Mouse (Mus musculus) MEL (cell line): ENCODE measurements at regions not wholly inside any gene's neighbourhood (a gene's known extent, or its start where the extent isn't known, plus 50 kb on each side); places are given as distances from the start of the nearest gene placed in this dataset.

ENCODE experiments used
- DNase-seq: peaks from one replicate; pipeline ENCODE4 v3.0.0; 2011; ENCODE audit warnings: low read depth, low spot score
- H3K27ac ChIP-seq: 2 replicates; pipeline ENCODE4 v1.5.1; 2012; ENCODE audit warnings: low read depth, mild to moderate bottlenecking, control low read depth, low read length, moderate library complexity; ENCODE audit not compliant: control insufficient read depth
- H3K27me3 ChIP-seq, 2 experiments: fragments of 150-350 bp in 1 of 2; sonication (generic) in 1 of 2; 2 replicates each; pipeline ENCODE4 v1.6.1; 2012; ENCODE audit warnings: low read length in 2 of 2, mild to moderate bottlenecking in 2 of 2, improper control_type of control experiment in 1 of 2, moderate library complexity in 1 of 2; ENCODE audit not compliant: insufficient read depth in 2 of 2, control insufficient read depth in 1 of 2
- H3K36me3 ChIP-seq, 2 experiments: 2 replicates each; pipeline ENCODE4 v1.6.1; 2012 to 2014; ENCODE audit warnings: low read length in 2 of 2, improper control_type of control experiment in 1 of 2, inconsistent platforms in 1 of 2, mild to moderate bottlenecking in 1 of 2; ENCODE audit not compliant: insufficient read depth in 2 of 2, control insufficient read depth in 1 of 2
- H3K4me1 ChIP-seq, 2 experiments: fragments of 150-350 bp in 1 of 2; sonication (generic) in 1 of 2; 2 replicates each; pipeline ENCODE4 v1.6.1; 2012; ENCODE audit warnings: low read length in 2 of 2, improper control_type of control experiment in 1 of 2, mild to moderate bottlenecking in 1 of 2; ENCODE audit not compliant: insufficient read depth in 2 of 2, control insufficient read depth in 1 of 2
- H3K4me3 ChIP-seq, 2 experiments: fragments of 150-350 bp in 1 of 2; sonication (generic) in 1 of 2; 2 replicates each; pipeline ENCODE4 v1.5.1; 2012; ENCODE audit warnings: low read depth in 2 of 2, low read length in 2 of 2, mild to moderate bottlenecking in 2 of 2, moderate library complexity in 2 of 2, control low read depth in 1 of 2, improper control_type of control experiment in 1 of 2; ENCODE audit not compliant: control insufficient read depth in 1 of 2, insufficient read depth in 1 of 2
- H3K79me2 ChIP-seq: 2 replicates; pipeline ENCODE4 v1.6.1; 2012; ENCODE audit warnings: mild to moderate bottlenecking, low read length, moderate library complexity; ENCODE audit not compliant: control insufficient read depth, poor library complexity, insufficient read depth
- H3K9ac ChIP-seq: 2 replicates; pipeline ENCODE4 v1.6.1; 2012; ENCODE audit warnings: low read depth, mild to moderate bottlenecking, control low read depth, low read length, moderate library complexity; ENCODE audit not compliant: control insufficient read depth, poor library complexity, severe bottlenecking
- H3K9me3 ChIP-seq: fragments of 150-350 bp; sonication (generic); replicated peaks from 2 replicates; pipeline ENCODE4 v1.6.1; 2012; ENCODE audit warnings: mild to moderate bottlenecking, low read length, improper control_type of control experiment, moderate library complexity; ENCODE audit not compliant: insufficient read depth
- CHD2 ChIP-seq: IDR thresholded peaks from 2 replicates; pipeline ENCODE4 v1.6.1; 2011; ENCODE audit warnings: low read length, improper control_type of control experiment
- E2F4 ChIP-seq: IDR thresholded peaks from 2 replicates; pipeline ENCODE4 v1.6.1; 2011; ENCODE audit warnings: low read depth, low read length, improper control_type of control experiment, borderline replicate concordance
- ELF1 ChIP-seq: IDR thresholded peaks from 2 replicates; pipeline ENCODE4 v1.6.1; 2014; ENCODE audit warnings: low read depth, mild to moderate bottlenecking, inconsistent platforms, low read length, improper control_type of control experiment, moderate library complexity
- GABPA ChIP-seq: IDR thresholded peaks from 2 replicates; pipeline ENCODE4 v1.6.1; 2012; ENCODE audit warnings: low read depth, mild to moderate bottlenecking, inconsistent platforms, low read length, improper control_type of control experiment, moderate library complexity
- JUND ChIP-seq: IDR thresholded peaks from 2 replicates; pipeline ENCODE4 v1.6.1; 2011; ENCODE audit warnings: low read depth, mild to moderate bottlenecking, improper control_type of control experiment, low read length
- KAT2A ChIP-seq: conservative IDR thresholded peaks from 2 replicates; pipeline ENCODE4 v1.6.1; 2012; ENCODE audit warnings: low read depth, low read length, improper control_type of control experiment, inconsistent platforms
- MAFK ChIP-seq: IDR thresholded peaks from 2 replicates; pipeline ENCODE4 v1.6.1; 2011; ENCODE audit warnings: low read depth, mild to moderate bottlenecking, low read length, improper control_type of control experiment, borderline replicate concordance
- MEF2A ChIP-seq: IDR thresholded peaks from 2 replicates; pipeline ENCODE4 v1.6.1; 2014; ENCODE audit warnings: low read depth, mild to moderate bottlenecking, inconsistent platforms, low read length, improper control_type of control experiment; ENCODE audit not compliant: poor library complexity, insufficient replicate concordance, severe bottlenecking; ENCODE audit errors: extremely low read depth
- MXI1 ChIP-seq: IDR thresholded peaks from 2 replicates; pipeline ENCODE4 v1.6.1; 2011; ENCODE audit warnings: mild to moderate bottlenecking, low read depth, low read length, improper control_type of control experiment
- MYC ChIP-seq: IDR thresholded peaks from 2 replicates; pipeline ENCODE4 v1.6.1; 2011; ENCODE audit warnings: low read depth, mild to moderate bottlenecking, low read length, improper control_type of control experiment, moderate library complexity
- NELFE ChIP-seq: IDR thresholded peaks from 2 replicates; pipeline ENCODE4 v1.6.1; 2011; ENCODE audit warnings: low read depth, low read length, improper control_type of control experiment
- NRF1 ChIP-seq: IDR thresholded peaks from 2 replicates; pipeline ENCODE4 v1.6.1; 2014; ENCODE audit warnings: low read depth, mild to moderate bottlenecking, inconsistent platforms, low read length, improper control_type of control experiment, moderate library complexity; ENCODE audit not compliant: poor library complexity, insufficient read depth, severe bottlenecking
- POLR2AphosphoS2 ChIP-seq: IDR thresholded peaks from 2 replicates; pipeline ENCODE4 v1.6.1; 2011; ENCODE audit warnings: low read length, improper control_type of control experiment
- POLR2AphosphoS5 ChIP-seq: IDR thresholded peaks from 2 replicates; pipeline ENCODE4 v1.6.1; 2012; ENCODE audit warnings: low read depth, borderline replicate concordance, mild to moderate bottlenecking, inconsistent platforms, low read length, moderate library complexity, mixed read lengths
- SIN3A ChIP-seq: IDR thresholded peaks from 2 replicates; pipeline ENCODE4 v1.6.1; 2012; ENCODE audit warnings: low read length, improper control_type of control experiment, inconsistent platforms
- SMC3 ChIP-seq: IDR thresholded peaks from 2 replicates; pipeline ENCODE4 v1.6.1; 2011; ENCODE audit warnings: low read depth, low read length, improper control_type of control experiment
- UBTF ChIP-seq: IDR thresholded peaks from 2 replicates; pipeline ENCODE4 v1.6.1; 2012; ENCODE audit warnings: low read depth, mild to moderate bottlenecking, inconsistent platforms, low read length, improper control_type of control experiment, moderate library complexity, borderline replicate concordance; ENCODE audit not compliant: insufficient read depth
- USF1 ChIP-seq: IDR thresholded peaks from 2 replicates; pipeline ENCODE4 v1.6.1; 2014; ENCODE audit warnings: low read depth, mild to moderate bottlenecking, inconsistent platforms, low read length, improper control_type of control experiment, moderate library complexity
- USF2 ChIP-seq, 2 experiments: IDR thresholded peaks; 2 replicates each; pipeline ENCODE4 v1.6.1; 2011 to 2012; ENCODE audit warnings: improper control_type of control experiment in 2 of 2, low read length in 2 of 2, borderline replicate concordance in 1 of 2, inconsistent platforms in 1 of 2, low read depth in 1 of 2, mild to moderate bottlenecking in 1 of 2; ENCODE audit not compliant: insufficient read depth in 1 of 2
- ZC3H11A ChIP-seq: IDR thresholded peaks from 2 replicates; pipeline ENCODE4 v1.6.1; 2012; ENCODE audit warnings: low read depth, mild to moderate bottlenecking, inconsistent platforms, low read length, improper control_type of control experiment
- ZMIZ1 ChIP-seq: IDR thresholded peaks from 2 replicates; pipeline ENCODE4 v1.6.1; 2012; ENCODE audit warnings: low read depth, mild to moderate bottlenecking, inconsistent platforms, low read length, improper control_type of control experiment, moderate library complexity

DNA sequence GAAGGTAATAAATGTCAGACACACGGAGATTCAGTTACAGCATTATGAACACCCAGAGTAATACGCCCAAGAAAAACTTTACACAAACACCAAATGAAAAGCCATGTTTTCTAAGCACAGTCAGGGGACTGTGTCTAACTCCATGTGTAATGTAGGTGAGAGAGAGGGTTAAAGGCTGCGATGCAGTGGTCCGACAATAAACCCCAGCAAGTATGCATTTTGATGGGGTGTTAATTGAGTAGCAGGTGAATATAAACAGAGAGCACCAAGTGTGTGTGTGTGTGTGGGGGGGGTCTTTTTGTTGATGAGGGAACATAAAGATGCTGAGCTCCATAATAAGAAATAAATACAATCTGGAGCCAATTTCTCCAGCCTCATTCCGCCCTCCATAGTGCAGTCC, 238.6 kb upstream of the Tmco5 start:
- no peak for TF ChIP-seq MAFK
- TF ChIP-seq E2F4 = no peak
- no peak for TF ChIP-seq SIN3A
- no peak for TF ChIP-seq ZC3H11A
- TF ChIP-seq CHD2 = no peak
- no peak for TF ChIP-seq USF2 (IDR thresholded peaks at IDR 0.05; ENCODE audit: borderline replicate concordance in 1 of 2, insufficient read depth in 1 of 2, low read depth in 1 of 2, low read length in 2 of 2)
- no peak for TF ChIP-seq MYC
- Histone ChIP-seq H3K4me1 (no peaks in the 10 kb centered on the region), H3K4me3 (no peak overlapping the region), H3K9ac (no peak overlapping the region), H3K27ac (no peak overlapping the region), H3K79me2 (no peaks in the 10 kb centered on the region), H3K9me3 (no peaks in the 10 kb centered on the region), H3K36me3 (no peaks in the 10 kb centered on the region), H3K27me3 (no peaks in the 10 kb centered on the region)
- DNase-seq = no peak

- Histone ChIP-seq H3K9me3 (no peaks in the 10 kb centered on the region), H3K27me3 (no peaks in the 10 kb centered on the region)
These were observed 226.4 kb upstream of the Tmco5 start for GRCm38 (mm10) chr2:116652106-116652505.

DNA sequence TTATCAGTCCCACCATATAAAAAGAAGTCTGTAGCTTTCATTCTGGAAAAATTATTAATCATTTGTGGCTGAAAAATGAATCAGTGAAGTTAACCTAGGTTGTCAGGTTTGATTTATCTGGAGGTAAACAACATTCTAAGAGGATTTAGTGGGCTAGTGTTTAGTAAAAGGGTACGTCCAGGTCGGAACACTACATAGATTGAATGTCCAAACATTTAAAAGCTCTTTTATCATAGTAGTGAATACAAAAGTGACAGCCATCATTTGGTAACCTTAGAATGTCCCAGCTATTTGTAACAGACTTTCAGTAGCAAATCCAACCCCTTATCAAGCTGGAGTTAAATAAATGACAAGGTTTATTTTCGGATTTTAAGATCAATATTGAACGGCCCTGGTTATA, 192.7 kb upstream of the Tmco5 start:
- Histone ChIP-seq H3K79me2 (no peaks in the 10 kb centered on the region), H3K27ac (no peak overlapping the region), H3K27me3 (no peaks in the 10 kb centered on the region), H3K9me3 (no peaks in the 10 kb centered on the region), H3K36me3 (no peaks in the 10 kb centered on the region), H3K4me1 (no peaks in the 10 kb centered on the region), H3K9ac (no peak overlapping the region), H3K4me3 (no peak overlapping the region)
- no peak for TF ChIP-seq MXI1
- TF ChIP-seq JUND = no peak
- TF ChIP-seq POLR2AphosphoS5 = no peak
- no peak for TF ChIP-seq POLR2AphosphoS2
- no peak for TF ChIP-seq ZC3H11A
- TF ChIP-seq NELFE = no peak
- TF ChIP-seq GABPA = no peak
- DNase-seq = no peak

More at GRCm38 (mm10) chr2:116652106-116652505, 226.4 kb upstream of the Tmco5 start:
- no peak for TF ChIP-seq ELF1
- TF ChIP-seq ZC3H11A = no peak
- no peak for TF ChIP-seq MYC
- no peak for TF ChIP-seq POLR2AphosphoS5
- no peak for TF ChIP-seq UBTF
- TF ChIP-seq JUND = no peak
- TF ChIP-seq GABPA = no peak
- TF ChIP-seq MXI1 = no peak
- TF ChIP-seq ZMIZ1 = no peak
- TF ChIP-seq USF1 = no peak
- TF ChIP-seq NRF1 = no peak
- TF ChIP-seq SIN3A = no peak
- TF ChIP-seq KAT2A = no peak
- no peak for TF ChIP-seq MEF2A
- no peak for TF ChIP-seq SMC3
- TF ChIP-seq E2F4 = no peak
- TF ChIP-seq NELFE = no peak
- Histone ChIP-seq H3K4me3 (no peak overlapping the region), H3K27ac (no peak overlapping the region), H3K9ac (no peak overlapping the region), H3K79me2 (no peaks in the 10 kb centered on the region), H3K36me3 (no peaks in the 10 kb centered on the region), H3K4me1 (no peaks in the 10 kb centered on the region)
- DNase-seq = no peak
